ENCODE assay signal across 7 mouse cellular contexts in the genomic region with DNA sequence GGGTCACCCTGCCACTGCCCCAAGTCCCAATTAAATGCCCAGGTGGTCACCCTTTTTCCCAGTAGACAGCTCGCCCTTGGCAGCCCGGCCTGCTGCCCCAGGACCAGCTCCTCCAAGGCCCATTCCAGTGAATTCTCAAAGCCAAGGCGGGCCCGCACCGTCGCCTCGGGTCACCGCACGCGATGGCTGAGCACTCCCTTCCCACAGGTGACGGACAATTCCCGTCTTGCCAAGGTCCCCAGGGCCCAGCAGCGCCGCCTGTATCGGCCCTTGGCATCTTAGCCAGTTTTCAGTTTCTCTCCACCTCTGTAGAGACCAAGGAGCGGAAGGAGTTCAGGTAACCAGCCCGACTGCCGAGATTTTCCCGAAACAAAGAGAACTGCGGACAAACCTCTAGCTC. TPM values are rescaled to one million over a fixed set of nuclear protein-coding genes. Genes with fewer than 3 reads are reported as not detected.
DNase-seq lines count a peak whose midpoint lies in the region; ATAC-seq lines count a peak whose summit lies in the region.

No protein-coding gene starts in this region.

- H3K4me1 ChIP-seq in embryonic facial prominence, embryonic 11.5 days (ENCODE audit: control insufficient read depth, insufficient read depth, low read length): no peaks in the 10 kb centered on the region
- H3K4me1 ChIP-seq in forebrain, embryonic 13.5 days: peaks cover 13% of the 10 kb centered on the region

- no peaks in the 10 kb centered on the region for H3K36me3 ChIP-seq in embryonic facial prominence, embryonic 11.5 days (replicated peaks; ENCODE audit: control insufficient read depth, insufficient read depth, low read depth, low read length)
- H3K36me3 ChIP-seq in forebrain, embryonic 13.5 days (ENCODE audit: poor library complexity, severe bottlenecking): no peaks in the 10 kb centered on the region

- no peak overlapping the region; the same call in 1 of the 2 replicates for H3K9ac ChIP-seq in embryonic facial prominence, embryonic 11.5 days (replicated peaks; ENCODE audit: low read length)
- H3K9ac ChIP-seq in forebrain, embryonic 13.5 days: peak overlapping the region; percentile 32; the same call in 1 of the 2 replicates

- H3K9me3 ChIP-seq in embryonic facial prominence, embryonic 11.5 days (replicated peaks; ENCODE audit: control insufficient read depth, low read length): no peaks in the 10 kb centered on the region
- no peaks in the 10 kb centered on the region for H3K9me3 ChIP-seq in forebrain, embryonic 13.5 days (replicated peaks)

- H3K27ac ChIP-seq in embryonic facial prominence, embryonic 11.5 days (replicated peaks; ENCODE audit: low read depth, low read length): no peak overlapping the region
- no peak overlapping the region for H3K27ac ChIP-seq in forebrain, embryonic 13.5 days

- DNase-seq in embryonic facial prominence, embryonic 11.5 days (ENCODE audit: low spot score): no peak
- peak; percentile 68 for DNase-seq in kidney, postnatal 14 days
- peak; percentile 15 to 49 for DNase-seq in lung, postnatal 4 days
- DNase-seq in adrenal gland, postnatal 25 days: no peak
- DNase-seq in adrenal gland, adult (ENCODE audit: inconsistent age in 2 of 2, low spot score in 1 of 2): no peak

- H3K27me3 ChIP-seq in embryonic facial prominence, embryonic 11.5 days (ENCODE audit: control insufficient read depth, insufficient read depth, low read length): peaks cover 21% of the 10 kb centered on the region
- H3K27me3 ChIP-seq in forebrain, embryonic 13.5 days: peaks cover 51% of the 10 kb centered on the region

- H3K4me3 ChIP-seq in embryonic facial prominence, embryonic 11.5 days (ENCODE audit: low read depth, low read length): peak overlapping the region; percentile 26
- H3K4me3 ChIP-seq in forebrain, embryonic 13.5 days: peak overlapping the region; percentile 37

- ATAC-seq in embryonic facial prominence, embryonic 11.5 days (replicated peaks; ENCODE audit: insufficient number of reproducible peaks, low FRiP score, low TSS enrichment, low read depth): no peak
- no peak for ATAC-seq in forebrain, embryonic 13.5 days
- no peak for ATAC-seq in granulocyte monocyte progenitor cell, adult 5-6 weeks (replicated peaks; ENCODE audit: poor library complexity, severe bottlenecking)

- H3K4me2 ChIP-seq in embryonic facial prominence, embryonic 11.5 days (ENCODE audit: low read depth, low read length): peak overlapping the region; percentile 50
- H3K4me2 ChIP-seq in forebrain, embryonic 13.5 days: peak overlapping the region; percentile 61

- 5% methylated on average over 20 of the region's 20 CpGs for WGBS in embryonic facial prominence, embryonic 11.5 days
- 4% methylated on average over 20 of the region's 20 CpGs for WGBS in forebrain, embryonic 13.5 days

RNA-seq across cellular contexts. Expression of a gene that starts 0.7 kb away (rescaled TPM):
- 0.41 and 1.6 TPM in 2 replicates for polyA plus RNA-seq in embryonic facial prominence, embryonic 11.5 days (2014; fragmentation: Nextera tagmentation; extraction: Ambion mirVana)
- polyA plus RNA-seq in forebrain, embryonic 13.5 days (2015; fragmentation: Nextera tagmentation; extraction: Ambion mirVana): not detected in 2 replicates
- not detected in 2 replicates for total RNA-seq in granulocyte monocyte progenitor cell, adult 5-6 weeks (2014; fragmentation: Nextera tagmentation)
- not detected in 2 replicates for total RNA-seq in granulocyte monocyte progenitor cell, adult 5-6 weeks (2017)
- total RNA-seq in adrenal gland, postnatal 25 days (2021): not detected in 2 replicates

Comparison
In these comparisons a context has a peak if more than half of its experiments do, and no peak if none do; other contexts are left out.
1. DNase-seq: peak in kidney, postnatal 14 days (single experiment) and lung, postnatal 4 days (2 of 2); none in embryonic facial prominence, embryonic 11.5 days (single experiment), adrenal gland, postnatal 25 days (single experiment) and adrenal gland, adult (0 of 2).